Mouse (Mus musculus): ENCODE results near the gene Cacnb4. TPM values are rescaled to one million over a fixed set of nuclear protein-coding genes. Genes with fewer than 3 reads are reported as not detected.

Cacnb4 gene
- polyA plus RNA-seq, 1 experiment from 2014 or later, result 2.0 TPM

DNA sequence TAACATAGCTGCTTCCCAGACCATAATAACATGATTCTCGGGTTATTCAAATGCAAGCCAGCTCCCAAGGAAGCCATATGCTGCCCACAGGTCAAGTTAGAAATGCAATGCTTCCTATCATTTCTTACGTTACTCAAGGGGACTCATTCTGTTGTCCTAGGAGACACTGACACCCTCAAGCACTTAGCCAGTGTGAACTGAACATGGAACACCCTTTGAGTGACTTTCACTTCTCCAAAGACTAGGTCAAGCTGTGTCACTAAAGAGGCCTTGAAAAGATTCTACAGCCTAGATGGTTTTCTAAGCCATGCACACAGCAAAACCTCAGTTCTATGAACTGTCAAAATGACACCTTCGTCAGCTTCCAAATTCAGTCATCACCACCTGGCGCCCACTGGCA is 98.9 kb downstream of the Cacnb4 start:
- ATAC-seq (ENCODE audit: low FRiP score, low TSS enrichment), result no peak
- 81% methylated on average over 4 of the region's 4 CpGs for WGBS
- Histone ChIP-seq H3K36me3 (ENCODE audit: insufficient read depth, low read length) (no peaks in the 10 kb centered on the region), H3K4me1 (ENCODE audit: insufficient read depth, low read length) (peaks cover 5% of the 10 kb centered on the region; the same call in 1 of the 2 replicates), H3K4me3 (ENCODE audit: low read length) (no peak overlapping the region), H3K9me3 (ENCODE audit: low read length) (peaks cover 4% of the 10 kb centered on the region; the same call in 1 of the 2 replicates), H3K4me2 (replicated peaks; ENCODE audit: low read depth, low read length) (no peak overlapping the region), H3K27ac (ENCODE audit: low read length) (no peak overlapping the region), H3K27me3 (ENCODE audit: insufficient read depth, low read length) (no peaks in the 10 kb centered on the region), H3K9ac (replicated peaks; ENCODE audit: low read length) (no peak overlapping the region)

GRCm38 (mm10) chr2:52576546-52576945 is 100.1 kb downstream of the Cacnb4 start:
- WGBS, result 95% methylated on average over 2 of the region's 2 CpGs
- no peak for ATAC-seq (ENCODE audit: low FRiP score, low TSS enrichment)
- H3K9ac ChIP-seq (replicated peaks; ENCODE audit: low read length), result no peak overlapping the region
- H3K27ac ChIP-seq (ENCODE audit: low read length), result no peak overlapping the region
- H3K9me3 ChIP-seq (ENCODE audit: low read length), result no peaks in the 10 kb centered on the region
- H3K27me3 ChIP-seq (ENCODE audit: insufficient read depth, low read length), result no peaks in the 10 kb centered on the region
- peaks cover 7% of the 10 kb centered on the region; the same call in 1 of the 2 replicates for H3K4me1 ChIP-seq (ENCODE audit: insufficient read depth, low read length)
- H3K36me3 ChIP-seq (ENCODE audit: insufficient read depth, low read length), result no peaks in the 10 kb centered on the region
- no peak overlapping the region for H3K4me2 ChIP-seq (replicated peaks; ENCODE audit: low read depth, low read length)
- H3K4me3 ChIP-seq (ENCODE audit: low read length), result no peak overlapping the region

- no peak for ATAC-seq (ENCODE audit: low FRiP score, low TSS enrichment)
- Histone ChIP-seq H3K4me2 (replicated peaks; ENCODE audit: low read depth, low read length) (no peak overlapping the region), H3K36me3 (ENCODE audit: insufficient read depth, low read length) (no peaks in the 10 kb centered on the region), H3K4me3 (ENCODE audit: low read length) (no peak overlapping the region), H3K9ac (replicated peaks; ENCODE audit: low read length) (no peak overlapping the region), H3K4me1 (ENCODE audit: insufficient read depth, low read length) (peaks cover 8% of the 10 kb centered on the region; the same call in 1 of the 2 replicates), H3K27ac (ENCODE audit: low read length) (no peak overlapping the region), H3K27me3 (ENCODE audit: insufficient read depth, low read length) (no peaks in the 10 kb centered on the region), H3K9me3 (ENCODE audit: low read length) (no peaks in the 10 kb centered on the region)
- 83% methylated on average over 10 of the region's 10 CpGs for WGBS
Measured at GRCm38 (mm10) chr2:52575637-52576175, 100.9 kb downstream of the Cacnb4 start.

DNA sequence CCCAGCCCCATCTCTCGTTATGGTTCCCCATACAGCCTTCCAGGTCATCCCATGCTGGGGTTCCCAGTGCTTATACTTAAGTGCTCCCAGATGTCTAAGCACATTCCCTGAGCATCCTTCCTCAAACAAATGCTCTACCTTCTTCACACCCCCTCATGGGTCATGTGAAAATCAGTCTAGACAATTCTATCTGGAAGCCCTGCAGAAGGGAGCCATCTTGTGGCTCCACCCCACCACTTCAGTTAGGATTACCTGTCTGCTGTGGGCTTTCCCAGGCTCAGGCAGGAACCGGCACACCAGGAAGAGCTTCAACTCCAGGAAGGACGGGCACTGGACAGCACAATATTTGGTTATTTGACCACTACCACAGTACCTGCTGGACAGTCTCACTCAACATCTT is 101.7 kb downstream of the Cacnb4 start:
- no peak overlapping the region for H3K4me3 ChIP-seq (ENCODE audit: low read length)
- no peaks in the 10 kb centered on the region for H3K27me3 ChIP-seq (ENCODE audit: insufficient read depth, low read length)
- no peak for ATAC-seq (ENCODE audit: low FRiP score, low TSS enrichment)
- WGBS, result 89% methylated on average over 3 of the region's 3 CpGs
- H3K36me3 ChIP-seq (ENCODE audit: insufficient read depth, low read length), result no peaks in the 10 kb centered on the region
- H3K9me3 ChIP-seq (ENCODE audit: low read length), result no peaks in the 10 kb centered on the region
- H3K4me2 ChIP-seq (replicated peaks; ENCODE audit: low read depth, low read length), result no peak overlapping the region
- no peak overlapping the region for H3K9ac ChIP-seq (replicated peaks; ENCODE audit: low read length)
- H3K27ac ChIP-seq (ENCODE audit: low read length), result no peak overlapping the region
- H3K4me1 ChIP-seq (ENCODE audit: insufficient read depth, low read length), result peaks cover 3% of the 10 kb centered on the region; the same call in 1 of the 2 replicates

DNA sequence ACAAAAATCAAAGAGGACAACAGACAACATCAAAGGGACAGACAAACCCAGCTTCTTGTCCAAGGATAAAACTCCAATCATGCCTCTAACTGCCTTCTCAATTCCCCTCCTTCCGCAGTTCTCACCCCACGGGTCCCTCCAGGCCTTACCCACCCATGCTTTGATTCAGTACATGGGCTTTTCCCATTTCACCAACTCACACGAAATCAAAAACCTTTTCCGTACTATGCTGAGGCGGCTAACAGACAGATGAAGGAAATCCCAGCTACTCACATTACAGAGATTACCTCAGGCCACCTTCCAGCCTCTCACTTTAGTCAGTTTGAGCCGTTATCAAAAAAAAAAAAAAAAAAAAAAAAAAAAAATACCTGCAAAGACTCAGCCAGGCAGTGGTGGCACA is 104.4 kb downstream of the Cacnb4 start:
- H3K9me3 ChIP-seq (ENCODE audit: low read length), result no peaks in the 10 kb centered on the region
- H3K27me3 ChIP-seq (ENCODE audit: insufficient read depth, low read length), result no peaks in the 10 kb centered on the region
- no peaks in the 10 kb centered on the region for H3K36me3 ChIP-seq (ENCODE audit: insufficient read depth, low read length)
- H3K4me1 ChIP-seq (ENCODE audit: insufficient read depth, low read length), result peaks cover 3% of the 10 kb centered on the region; the same call in 1 of the 2 replicates
- WGBS, result 77% methylated on average over 6 of the region's 6 CpGs
- H3K9ac ChIP-seq (replicated peaks; ENCODE audit: low read length), result no peak overlapping the region
- ATAC-seq (ENCODE audit: low FRiP score, low TSS enrichment), result no peak
- no peak overlapping the region for H3K4me2 ChIP-seq (replicated peaks; ENCODE audit: low read depth, low read length)
- H3K4me3 ChIP-seq (ENCODE audit: low read length), result no peak overlapping the region
- H3K27ac ChIP-seq (ENCODE audit: low read length), result no peak overlapping the region

GRCm38 (mm10) chr2:52571339-52571968 is 105.2 kb downstream of the Cacnb4 start:
- Histone ChIP-seq H3K36me3 (ENCODE audit: insufficient read depth, low read length) (no peaks in the 10 kb centered on the region), H3K4me3 (ENCODE audit: low read length) (no peak overlapping the region)
- WGBS, result 39% methylated on average over 13 of the region's 13 CpGs

DNA sequence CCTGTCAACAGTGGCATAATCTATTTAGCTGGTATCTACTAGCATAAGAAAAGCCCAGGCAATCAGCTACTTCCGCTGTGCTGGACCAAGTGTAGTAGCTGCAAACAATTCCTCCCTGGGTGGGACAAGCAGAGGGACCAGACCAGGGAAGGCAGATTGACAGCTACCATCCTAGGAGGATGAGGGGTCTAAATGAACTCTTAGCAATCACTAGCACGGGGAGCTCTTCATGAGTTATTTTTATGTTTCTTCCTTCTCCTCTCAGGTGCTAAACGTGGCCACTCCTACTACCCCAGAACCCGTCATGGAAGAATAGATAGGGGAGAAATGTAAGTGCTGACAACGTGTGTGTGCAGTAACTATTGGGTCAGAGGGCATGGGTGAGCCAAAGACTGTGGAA is 105.8 kb downstream of the Cacnb4 start:
- no peaks in the 10 kb centered on the region for H3K36me3 ChIP-seq (ENCODE audit: insufficient read depth, low read length)
- H3K9ac ChIP-seq (replicated peaks; ENCODE audit: low read length), result no peak overlapping the region
- no peaks in the 10 kb centered on the region for H3K27me3 ChIP-seq (ENCODE audit: insufficient read depth, low read length)
- H3K27ac ChIP-seq (ENCODE audit: low read length), result no peak overlapping the region
- no peaks in the 10 kb centered on the region for H3K9me3 ChIP-seq (ENCODE audit: low read length)
- WGBS, result 62% methylated on average over 5 of the region's 5 CpGs
- H3K4me3 ChIP-seq (ENCODE audit: low read length), result no peak overlapping the region
- H3K4me1 ChIP-seq (ENCODE audit: insufficient read depth, low read length), result peaks cover 3% of the 10 kb centered on the region; the same call in 1 of the 2 replicates
- ATAC-seq (ENCODE audit: low FRiP score, low TSS enrichment), result no peak
- H3K4me2 ChIP-seq (replicated peaks; ENCODE audit: low read depth, low read length), result no peak overlapping the region

More at GRCm38 (mm10) chr2:52571339-52571968, 105.2 kb downstream of the Cacnb4 start:
- ATAC-seq (ENCODE audit: low FRiP score, low TSS enrichment), result no peak
- Histone ChIP-seq H3K27me3 (ENCODE audit: insufficient read depth, low read length) (no peaks in the 10 kb centered on the region), H3K4me2 (replicated peaks; ENCODE audit: low read depth, low read length) (no peak overlapping the region), H3K4me1 (ENCODE audit: insufficient read depth, low read length) (peaks cover 3% of the 10 kb centered on the region; the same call in 1 of the 2 replicates), H3K27ac (ENCODE audit: low read length) (no peak overlapping the region), H3K9ac (replicated peaks; ENCODE audit: low read length) (no peak overlapping the region), H3K9me3 (ENCODE audit: low read length) (no peaks in the 10 kb centered on the region)

DNA sequence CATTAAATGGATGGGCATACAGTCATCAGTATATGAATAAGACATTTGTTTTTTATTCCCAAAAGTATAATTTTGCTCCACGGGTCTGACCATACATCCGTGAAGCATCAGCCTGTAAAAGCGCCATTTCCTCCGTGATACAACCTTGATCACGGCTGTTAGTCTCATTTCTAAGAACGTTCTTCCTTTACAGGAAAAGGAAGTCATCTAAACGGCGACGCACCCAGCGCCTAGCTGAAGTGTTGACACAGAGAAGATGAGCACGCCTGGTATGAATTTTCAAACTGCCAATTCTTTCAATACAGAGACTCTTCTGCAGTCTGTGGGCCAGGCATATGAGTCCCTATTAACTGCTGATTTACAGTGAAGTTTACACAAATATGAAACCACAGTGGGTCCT is 106.5 kb downstream of the Cacnb4 start:
- ATAC-seq (ENCODE audit: low FRiP score, low TSS enrichment), result no peak
- Histone ChIP-seq H3K4me1 (ENCODE audit: insufficient read depth, low read length) (peaks cover 3% of the 10 kb centered on the region; the same call in 1 of the 2 replicates), H3K27me3 (ENCODE audit: insufficient read depth, low read length) (no peaks in the 10 kb centered on the region), H3K9me3 (ENCODE audit: low read length) (no peaks in the 10 kb centered on the region), H3K9ac (replicated peaks; ENCODE audit: low read length) (no peak overlapping the region), H3K4me3 (ENCODE audit: low read length) (no peak overlapping the region), H3K27ac (ENCODE audit: low read length) (no peak overlapping the region), H3K4me2 (replicated peaks; ENCODE audit: low read depth, low read length) (no peak overlapping the region), H3K36me3 (ENCODE audit: insufficient read depth, low read length) (no peaks in the 10 kb centered on the region)
- 74% methylated on average over 11 of the region's 11 CpGs for whole genome bisulfite sequencing

DNA sequence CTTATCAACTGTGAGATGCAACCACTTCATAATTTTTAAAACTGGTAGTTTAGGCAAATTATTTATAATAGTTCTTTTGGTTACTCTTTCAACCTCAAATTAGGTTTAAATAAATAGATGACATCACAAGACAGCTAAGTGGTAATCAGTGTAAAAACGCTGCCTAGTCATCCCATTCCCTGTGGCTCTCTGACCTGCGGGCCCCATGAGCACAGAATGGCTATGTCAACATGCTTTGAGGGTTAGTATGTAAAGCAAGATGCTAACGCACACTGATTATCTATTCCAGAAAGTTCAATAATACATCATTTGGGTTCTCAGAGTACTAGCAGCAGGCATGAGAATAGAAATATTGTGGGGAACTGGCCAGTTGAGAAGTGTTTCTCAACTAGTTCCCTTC is 108.5 kb downstream of the Cacnb4 start:
- no peaks in the 10 kb centered on the region for H3K9me3 ChIP-seq (ENCODE audit: low read length)
- peaks cover 3% of the 10 kb centered on the region; the same call in 1 of the 2 replicates for H3K4me1 ChIP-seq (ENCODE audit: insufficient read depth, low read length)
- H3K4me3 ChIP-seq (ENCODE audit: low read length), result no peak overlapping the region
- H3K27ac ChIP-seq (ENCODE audit: low read length), result no peak overlapping the region
- ATAC-seq (ENCODE audit: low FRiP score, low TSS enrichment), result no peak
- 71% methylated on average over 3 of the region's 3 CpGs for WGBS
- no peaks in the 10 kb centered on the region for H3K27me3 ChIP-seq (ENCODE audit: insufficient read depth, low read length)
- H3K36me3 ChIP-seq (ENCODE audit: insufficient read depth, low read length), result no peaks in the 10 kb centered on the region
- no peak overlapping the region for H3K9ac ChIP-seq (replicated peaks; ENCODE audit: low read length)
- no peak overlapping the region for H3K4me2 ChIP-seq (replicated peaks; ENCODE audit: low read depth, low read length)

DNA sequence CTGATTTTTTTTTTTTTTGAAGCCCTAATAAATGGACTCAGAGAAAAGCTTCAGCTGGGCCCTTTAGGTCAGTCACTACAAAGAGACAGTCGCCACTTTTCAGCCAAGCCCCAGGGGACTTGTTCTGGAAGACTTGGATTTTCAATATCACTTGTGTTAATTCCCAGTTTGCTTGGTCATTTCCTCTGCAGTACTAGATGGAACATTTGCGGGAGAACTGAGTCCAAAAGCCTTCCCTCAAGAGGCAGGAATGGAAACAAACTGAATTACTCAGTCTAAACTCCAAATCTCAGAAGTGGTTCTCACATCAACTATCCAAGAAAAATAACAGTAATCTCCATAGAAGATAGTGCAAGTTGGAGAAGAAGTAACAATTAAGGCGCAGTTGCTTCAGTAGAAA is 109.2 kb downstream of the Cacnb4 start:
- H3K36me3 ChIP-seq (ENCODE audit: insufficient read depth, low read length), result no peaks in the 10 kb centered on the region
- WGBS, result 69% methylated on average over 3 of the region's 3 CpGs
- no peak overlapping the region for H3K27ac ChIP-seq (ENCODE audit: low read length)
- H3K9me3 ChIP-seq (ENCODE audit: low read length), result no peaks in the 10 kb centered on the region
- H3K4me2 ChIP-seq (replicated peaks; ENCODE audit: low read depth, low read length), result no peak overlapping the region
- H3K27me3 ChIP-seq (ENCODE audit: insufficient read depth, low read length), result no peaks in the 10 kb centered on the region
- ATAC-seq (ENCODE audit: low FRiP score, low TSS enrichment), result no peak
- H3K4me3 ChIP-seq (ENCODE audit: low read length), result no peak overlapping the region
- H3K4me1 ChIP-seq (ENCODE audit: insufficient read depth, low read length), result peaks cover 3% of the 10 kb centered on the region; the same call in 1 of the 2 replicates
- no peak overlapping the region for H3K9ac ChIP-seq (replicated peaks; ENCODE audit: low read length)
